Mouse (Mus musculus): ENCODE data around the gene Tmem88b.

- TF ChIP-seq CTCF (conservative IDR thresholded peaks at IDR 0.05; ENCODE audit: insufficient read depth, insufficient read length, low read depth, low read length) (no peak), POLR2A (IDR thresholded peaks at IDR 0.05; ENCODE audit: low read depth, low read length) (no peak)
Observed at GRCm38 (mm10) chr4:155783486-155784080, 2.1 kb downstream of the Tmem88b start.
